Mouse (Mus musculus) hindbrain, embryonic 16.5 days (tissue): ENCODE results near the gene Gm44511. TPM values are rescaled to one million over a fixed set of nuclear protein-coding genes. Genes with fewer than 3 reads are reported as not detected.
"Not testable (repeated sequence)": the region's sequence is repeated elsewhere in the genome, so short reads cannot be mapped to it uniquely, and the experiment has no call there.

Experiments used
- ATAC-seq: fragments of 200-750 bp; cut with Nextera tagmentation; 2 replicates; pipeline ENCODE4 v1.8.0; 2017; ENCODE audit warnings: moderate TSS enrichment, moderate library complexity
- H3K27ac ChIP-seq: fragments of 300-500 bp; sonication (generic); 2 replicates; pipeline ENCODE4 v1.5.1; 2014; ENCODE audit warnings: low read depth, mild to moderate bottlenecking, control low read depth, low read length, moderate library complexity
- H3K27me3 ChIP-seq: fragments of 300-500 bp; sonication (generic); replicated peaks from 2 replicates; pipeline ENCODE4 v1.6.1; 2014; ENCODE audit warnings: low read length; ENCODE audit not compliant: control insufficient read depth, insufficient read depth
- H3K36me3 ChIP-seq: fragments of 300-500 bp; sonication (generic); 2 replicates; pipeline ENCODE4 v1.6.1; 2014; ENCODE audit warnings: mild to moderate bottlenecking, low read length, moderate library complexity, mixed read lengths; ENCODE audit not compliant: control insufficient read depth, insufficient read depth
- H3K4me1 ChIP-seq: fragments of 300-500 bp; sonication (generic); 2 replicates; pipeline ENCODE4 v1.6.1; 2014; ENCODE audit warnings: low read depth, low read length; ENCODE audit not compliant: control insufficient read depth, insufficient read depth
- H3K4me2 ChIP-seq: fragments of 300-500 bp; sonication (generic); 2 replicates; pipeline ENCODE4 v1.6.1; 2014; ENCODE audit warnings: mild to moderate bottlenecking, low read length, control low read depth, moderate library complexity
- H3K4me3 ChIP-seq: fragments of 300-500 bp; sonication (generic); 2 replicates; pipeline ENCODE4 v1.5.1; 2014; ENCODE audit warnings: mild to moderate bottlenecking, low read length, control low read depth, moderate library complexity
- H3K9ac ChIP-seq: fragments of 300-500 bp; sonication (generic); 2 replicates; pipeline ENCODE4 v1.6.1; 2014; ENCODE audit warnings: low read depth, mild to moderate bottlenecking, control low read depth, low read length, moderate library complexity
- H3K9me3 ChIP-seq: fragments of 300-500 bp; sonication (generic); 2 replicates; pipeline ENCODE4 v1.6.1; 2014; ENCODE audit warnings: mild to moderate bottlenecking, low read length, moderate library complexity; ENCODE audit not compliant: control insufficient read depth
- WGBS: fragments of 180-500 bp; shearing (Covaris S2); extraction: QIAGEN DNeasy Blood & Tissue Kit; methylation state at CpG from one replicate; pipeline ENCODE4 v1.1.7; 2014; 5-methylcytosine and 5-hydroxymethylcytosine counted together
- polyA plus RNA-seq: library from polyadenylated mRNA; unstranded; fragments of >200 nt; fragmentation: Nextera tagmentation; extraction: Ambion mirVana; gene quantifications from 2 replicates; pipeline ENCODE4 v1.2.1, GENCODE M21; 2015

Gene Gm44511
- polyA plus RNA-seq, 1 experiment from 2014 or later = not detected

DNA sequence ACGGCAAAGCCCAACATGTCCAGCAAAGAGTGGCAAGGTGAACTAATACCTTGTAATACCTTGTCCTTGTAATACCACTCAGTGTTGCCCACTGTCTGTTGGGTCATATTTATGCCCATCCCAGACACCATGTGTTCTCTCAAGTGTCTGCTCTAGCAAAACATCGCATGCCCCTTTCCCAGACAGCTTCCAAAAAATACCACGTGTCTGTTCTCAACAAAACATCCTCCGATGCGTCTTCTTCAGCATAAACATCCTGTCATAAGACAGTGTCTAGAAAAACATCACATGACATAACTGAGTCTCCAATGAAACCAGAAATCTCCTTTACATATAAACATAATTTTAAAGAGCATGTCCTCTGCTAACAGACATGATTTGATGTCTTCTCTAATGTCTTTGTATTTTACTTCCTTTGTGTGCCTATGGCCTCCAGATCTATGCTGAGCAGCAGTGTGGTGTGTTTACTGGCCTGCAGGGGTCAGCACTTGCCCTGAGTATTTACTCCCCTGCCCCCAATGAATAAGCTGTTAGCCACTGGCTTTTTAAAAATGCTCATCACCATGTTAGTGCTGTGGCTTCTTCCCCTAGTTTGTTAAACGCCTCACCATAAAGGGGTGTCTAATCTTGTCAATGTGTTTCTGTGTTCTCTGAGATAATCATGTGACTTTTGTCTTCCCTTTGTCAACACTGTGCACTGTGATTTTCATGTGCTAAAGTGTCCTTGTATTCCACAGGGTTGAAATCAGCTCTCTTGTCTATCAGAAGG is 59.4 kb downstream of the Gm44511 start:
- H3K27ac ChIP-seq, H3K9ac ChIP-seq, ATAC-seq, H3K27me3 ChIP-seq, H3K36me3 ChIP-seq, H3K4me2 ChIP-seq, H3K9me3 ChIP-seq, H3K4me1 ChIP-seq, H3K4me3 ChIP-seq: not testable (repeated sequence)
- 64% methylated on average over 6 of the region's 6 CpGs for whole genome bisulfite sequencing

DNA sequence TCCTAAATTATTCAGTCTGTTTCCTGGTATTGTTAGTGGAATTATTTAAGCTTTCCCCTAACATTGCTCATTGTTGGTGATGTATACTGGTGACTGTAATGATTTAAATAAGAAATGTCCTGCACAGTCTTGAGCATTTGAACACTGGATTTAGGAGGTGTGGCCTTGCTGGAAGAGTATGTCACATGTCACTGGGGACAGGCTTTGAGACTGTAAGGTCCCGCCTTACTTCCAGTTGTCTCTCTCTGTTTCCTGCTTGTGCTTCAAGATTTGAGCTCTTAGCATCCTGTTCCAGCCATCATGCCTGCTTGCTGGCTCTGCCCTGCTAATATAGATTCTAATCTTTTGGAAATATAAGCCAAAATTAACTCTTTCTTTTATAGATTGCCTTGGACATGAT is 60.9 kb downstream of the Gm44511 start:
- H3K4me2 ChIP-seq = no peak overlapping the region
- peaks cover 7% of the 10 kb centered on the region; the same call in 1 of the 2 replicates for H3K4me1 ChIP-seq
- H3K36me3 ChIP-seq = no peaks in the 10 kb centered on the region
- no peak for ATAC-seq
- no peak overlapping the region for H3K27ac ChIP-seq
- H3K4me3 ChIP-seq = no peak overlapping the region
- H3K27me3 ChIP-seq = no peaks in the 10 kb centered on the region
- H3K9ac ChIP-seq = no peak overlapping the region
- no peaks in the 10 kb centered on the region for H3K9me3 ChIP-seq
- WGBS = 71% methylated on average over 1 of the region's 1 CpGs

DNA sequence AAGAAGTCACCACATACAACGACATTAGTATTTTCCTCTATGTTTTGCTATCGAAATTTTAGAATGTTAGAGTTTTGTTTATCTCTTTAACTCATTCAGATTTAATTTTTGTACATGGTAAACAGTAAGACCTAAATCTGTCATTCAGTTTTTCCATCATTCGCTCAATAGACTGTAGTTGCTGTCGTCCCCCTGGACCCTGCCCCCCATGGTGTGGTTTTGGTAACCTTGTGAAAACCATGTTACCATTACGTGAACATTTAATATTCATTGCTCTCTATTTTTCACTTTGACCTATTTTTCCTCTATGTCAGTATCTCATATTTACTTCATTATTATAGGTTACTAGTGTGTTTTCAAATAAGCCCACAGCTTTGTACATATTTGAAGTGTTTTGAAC is 61.5 kb downstream of the Gm44511 start:
- WGBS = 15% methylated on average over 5 of the region's 5 CpGs
- Histone ChIP-seq H3K27ac (peak overlapping the region; percentile 84; the same call in 1 of the 2 replicates), H3K27me3 (no peaks in the 10 kb centered on the region)

GRCm38 (mm10) chr6:128763736-128764523 is 62.2 kb downstream of the Gm44511 start:
- H3K9me3 ChIP-seq = no peaks in the 10 kb centered on the region
- H3K9ac ChIP-seq = peak overlapping the region; percentile 69
- H3K4me2 ChIP-seq = peak overlapping the region; percentile 77
- no peaks in the 10 kb centered on the region for H3K27me3 ChIP-seq
- peak; percentile 91 for ATAC-seq
- under 1% methylated on average over 30 of the region's 30 CpGs for WGBS
- peak overlapping the region; percentile 56 for H3K4me3 ChIP-seq
- H3K36me3 ChIP-seq = no peaks in the 10 kb centered on the region
- H3K4me1 ChIP-seq = peaks cover 7% of the 10 kb centered on the region; the same call in 1 of the 2 replicates
- H3K27ac ChIP-seq = peak overlapping the region; percentile 91

More for the DNA sequence above, 61.5 kb downstream of the Gm44511 start:
- no peaks in the 10 kb centered on the region for H3K36me3 ChIP-seq
- H3K4me1 ChIP-seq = peaks cover 7% of the 10 kb centered on the region; the same call in 1 of the 2 replicates
- H3K9me3 ChIP-seq = no peaks in the 10 kb centered on the region
- H3K4me3 ChIP-seq = peak overlapping the region; percentile 54
- peak overlapping the region; percentile 54 for H3K4me2 ChIP-seq
- peak overlapping the region; percentile 69 for H3K9ac ChIP-seq
- ATAC-seq = no peak

GRCm38 (mm10) chr6:128762892-128763670 is 63.0 kb downstream of the Gm44511 start:
- H3K4me1 ChIP-seq, ATAC-seq, H3K9me3 ChIP-seq, H3K27me3 ChIP-seq, H3K36me3 ChIP-seq: not testable (repeated sequence)
- 68% methylated on average over 10 of the region's 10 CpGs for WGBS
- Histone ChIP-seq H3K4me3 (peak overlapping the region; percentile 56), H3K4me2 (peak overlapping the region; percentile 77), H3K9ac (peak overlapping the region; percentile 68), H3K27ac (peak overlapping the region; percentile 91)

DNA sequence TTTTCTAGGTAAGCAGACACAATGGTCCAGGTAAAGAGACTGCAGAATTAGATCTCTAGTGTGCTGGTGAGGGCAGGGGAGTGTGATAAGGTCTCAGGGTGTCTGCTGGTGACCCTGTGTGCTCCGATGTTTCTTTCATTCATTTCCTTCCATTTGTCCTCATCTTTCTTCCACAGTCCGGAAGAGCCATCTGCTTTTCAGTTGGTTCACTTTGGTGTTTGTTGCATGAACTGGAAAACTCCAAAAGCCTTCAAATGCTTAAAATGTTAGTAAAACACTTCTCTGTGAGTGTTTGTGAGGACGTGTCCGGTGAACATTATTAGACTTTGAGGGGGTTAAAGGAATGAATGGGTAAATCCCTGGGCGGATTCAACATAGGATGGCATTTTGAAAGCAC is 65.0 kb downstream of the Gm44511 start:
- WGBS = 38% methylated on average over 5 of the region's 5 CpGs
- Histone ChIP-seq H3K9me3 (no peaks in the 10 kb centered on the region), H3K36me3 (no peaks in the 10 kb centered on the region), H3K27me3 (no peaks in the 10 kb centered on the region), H3K4me3 (peak overlapping the region; percentile 65), H3K4me2 (peak overlapping the region; percentile 54), H3K27ac (peak overlapping the region; percentile 68), H3K9ac (peak overlapping the region; percentile 68), H3K4me1 (peaks cover 7% of the 10 kb centered on the region; the same call in 1 of the 2 replicates)
- ATAC-seq = no peak

- peak overlapping the region; percentile 65 for H3K4me3 ChIP-seq
- H3K27me3 ChIP-seq, H3K4me1 ChIP-seq, H3K36me3 ChIP-seq, H3K9me3 ChIP-seq: not testable (repeated sequence)
- H3K9ac ChIP-seq = peak overlapping the region; percentile 71
- peak; percentile 68 for ATAC-seq
- under 1% methylated on average over 44 of the region's 44 CpGs for WGBS
- peak overlapping the region; percentile 90 for H3K27ac ChIP-seq
- peak overlapping the region; percentile 54 for H3K4me2 ChIP-seq
Observed at GRCm38 (mm10) chr6:128760416-128761143, 65.5 kb downstream of the Gm44511 start.

- H3K27ac ChIP-seq = peak overlapping the region; percentile 90
- WGBS = under 1% methylated on average over 22 of the region's 22 CpGs
- H3K4me2 ChIP-seq = peak overlapping the region; percentile 37
- peak; percentile 67 for ATAC-seq
- peak overlapping the region; percentile 71 for H3K9ac ChIP-seq
- not testable (repeated sequence) for H3K9me3 ChIP-seq, H3K4me1 ChIP-seq, H3K27me3 ChIP-seq, H3K36me3 ChIP-seq
- peak overlapping the region; percentile 65 for H3K4me3 ChIP-seq
Observed at GRCm38 (mm10) chr6:128760016-128760415, 66.1 kb downstream of the Gm44511 start.
